ENCODE assay signal across 8 mouse cellular contexts in genomic region chr8:66450691-66451090, GRCm38 (mm10). TPM values are rescaled to one million over a fixed set of nuclear protein-coding genes. Genes with fewer than 3 reads are reported as not detected.
DNase-seq lines count a peak whose midpoint lies in the region; ATAC-seq and TF ChIP-seq lines count a peak whose summit lies in the region.

No protein-coding gene starts in this region.

- peak; percentile 61 for DNase-seq in hindbrain, embryonic 11.5 days (ENCODE audit: low spot score)
- DNase-seq in 416B (ENCODE audit: low read depth) (peak; percentile 36), MEL (ENCODE audit: low read depth, low spot score) (peak; percentile 57)
- peak; percentile 62 to 68 for DNase-seq in cerebellum, postnatal 14 days
- DNase-seq in kidney, postnatal 36 days: peak; percentile 19 to 70
- DNase-seq in midbrain, embryonic 14.5 days: peak; percentile 71

- H3K9ac ChIP-seq in hindbrain, embryonic 11.5 days (ENCODE audit: low read depth, low read length): no peak overlapping the region
- no peak overlapping the region for H3K9ac ChIP-seq in hindbrain, embryonic 16.5 days (ENCODE audit: low read depth, low read length)
- H3K9ac ChIP-seq in MEL (ENCODE audit: control insufficient read depth, low read depth, low read length, poor library complexity, severe bottlenecking): no peak overlapping the region
- H3K9ac ChIP-seq in midbrain, embryonic 14.5 days (replicated peaks; ENCODE audit: low read length): no peak overlapping the region
- no peak overlapping the region for H3K9ac ChIP-seq in neural tube, embryonic 15.5 days (replicated peaks)

- ATAC-seq in hindbrain, embryonic 11.5 days (ENCODE audit: low FRiP score): peak; percentile 43; the same call in 1 of the 2 replicates
- no peak for ATAC-seq in hindbrain, embryonic 16.5 days
- no peak for ATAC-seq in midbrain, embryonic 14.5 days (ENCODE audit: low FRiP score, low TSS enrichment)
- ATAC-seq in neural tube, embryonic 15.5 days (ENCODE audit: low FRiP score): no peak

- WGBS in hindbrain, embryonic 11.5 days: 27% methylated on average over 5 of the region's 5 CpGs
- 21% methylated on average over 5 of the region's 5 CpGs for WGBS in hindbrain, embryonic 16.5 days
- WGBS in midbrain, embryonic 14.5 days: 26% methylated on average over 5 of the region's 5 CpGs
- 30% methylated on average over 5 of the region's 5 CpGs for WGBS in neural tube, embryonic 15.5 days

- H3K4me2 ChIP-seq in hindbrain, embryonic 11.5 days (replicated peaks; ENCODE audit: low read depth, low read length): no peak overlapping the region
- H3K4me2 ChIP-seq in hindbrain, embryonic 16.5 days (ENCODE audit: low read length): no peak overlapping the region
- no peak overlapping the region for H3K4me2 ChIP-seq in midbrain, embryonic 14.5 days (ENCODE audit: low read length)
- H3K4me2 ChIP-seq in neural tube, embryonic 15.5 days: no peak overlapping the region

- H3K9me3 ChIP-seq in hindbrain, embryonic 11.5 days (ENCODE audit: control insufficient read depth, low read length): no peaks in the 10 kb centered on the region
- no peaks in the 10 kb centered on the region for H3K9me3 ChIP-seq in hindbrain, embryonic 16.5 days (ENCODE audit: control insufficient read depth, low read length)
- no peaks in the 10 kb centered on the region for H3K9me3 ChIP-seq in MEL (replicated peaks; ENCODE audit: insufficient read depth, low read length)
- H3K9me3 ChIP-seq in midbrain, embryonic 14.5 days (ENCODE audit: control insufficient read depth, low read length): no peaks in the 10 kb centered on the region
- H3K9me3 ChIP-seq in neural tube, embryonic 15.5 days (replicated peaks): no peaks in the 10 kb centered on the region

- TF ChIP-seq POLR2A in MEL (IDR thresholded peaks at IDR 0.05; ENCODE audit: control insufficient read depth in 1 of 2, insufficient read depth in 1 of 2, low read depth in 1 of 2, low read length in 2 of 2, poor library complexity in 1 of 2): no peak

- no peaks in the 10 kb centered on the region for H3K27me3 ChIP-seq in hindbrain, embryonic 11.5 days (ENCODE audit: control insufficient read depth, insufficient read depth, low read length)
- H3K27me3 ChIP-seq in hindbrain, embryonic 16.5 days (replicated peaks; ENCODE audit: control insufficient read depth, insufficient read depth, low read length): no peaks in the 10 kb centered on the region
- H3K27me3 ChIP-seq in MEL (ENCODE audit: control insufficient read depth in 1 of 2, insufficient read depth in 2 of 2, low read length in 2 of 2): no peaks in the 10 kb centered on the region
- no peaks in the 10 kb centered on the region for H3K27me3 ChIP-seq in midbrain, embryonic 14.5 days (ENCODE audit: control insufficient read depth, insufficient read depth, low read length)
- no peaks in the 10 kb centered on the region for H3K27me3 ChIP-seq in neural tube, embryonic 15.5 days (replicated peaks)

- H3K79me2 ChIP-seq in MEL (ENCODE audit: control insufficient read depth, insufficient read depth, low read length, poor library complexity): no peaks in the 10 kb centered on the region

- H3K36me3 ChIP-seq in hindbrain, embryonic 11.5 days (ENCODE audit: control insufficient read depth, insufficient read depth, low read length): no peaks in the 10 kb centered on the region
- no peaks in the 10 kb centered on the region for H3K36me3 ChIP-seq in hindbrain, embryonic 16.5 days (ENCODE audit: control insufficient read depth, insufficient read depth, low read length)
- H3K36me3 ChIP-seq in MEL (ENCODE audit: control insufficient read depth in 1 of 2, insufficient read depth in 2 of 2, low read length in 2 of 2): no peaks in the 10 kb centered on the region
- H3K36me3 ChIP-seq in midbrain, embryonic 14.5 days (ENCODE audit: control insufficient read depth, insufficient read depth, low read length): no peaks in the 10 kb centered on the region
- H3K36me3 ChIP-seq in neural tube, embryonic 15.5 days: no peaks in the 10 kb centered on the region

- TF ChIP-seq RAD21 in MEL (IDR thresholded peaks at IDR 0.05; ENCODE audit: low read depth, low read length): peak; percentile 90

- TF ChIP-seq EP300 in MEL (IDR thresholded peaks at IDR 0.05; ENCODE audit: low read depth in 1 of 2, low read length in 2 of 2): no peak

- H3K4me3 ChIP-seq in hindbrain, embryonic 11.5 days (ENCODE audit: low read depth, low read length): no peak overlapping the region
- no peak overlapping the region for H3K4me3 ChIP-seq in hindbrain, embryonic 16.5 days (ENCODE audit: low read length)
- H3K4me3 ChIP-seq in MEL (ENCODE audit: control insufficient read depth in 1 of 2, insufficient read depth in 1 of 2, low read depth in 2 of 2, low read length in 2 of 2): no peak overlapping the region
- H3K4me3 ChIP-seq in midbrain, embryonic 14.5 days (replicated peaks; ENCODE audit: low read depth, low read length): no peak overlapping the region
- no peak overlapping the region for H3K4me3 ChIP-seq in neural tube, embryonic 15.5 days (replicated peaks)

- no peaks in the 10 kb centered on the region for H3K4me1 ChIP-seq in hindbrain, embryonic 11.5 days (replicated peaks; ENCODE audit: control insufficient read depth, insufficient read depth, low read length)
- no peaks in the 10 kb centered on the region for H3K4me1 ChIP-seq in hindbrain, embryonic 16.5 days (ENCODE audit: control insufficient read depth, insufficient read depth, low read depth, low read length)
- no peaks in the 10 kb centered on the region; a peak in 1 of 4 replicates for H3K4me1 ChIP-seq in MEL (ENCODE audit: control insufficient read depth in 1 of 2, insufficient read depth in 2 of 2, low read length in 2 of 2)
- H3K4me1 ChIP-seq in midbrain, embryonic 14.5 days (ENCODE audit: control insufficient read depth, insufficient read depth, low read length): no peaks in the 10 kb centered on the region
- H3K4me1 ChIP-seq in neural tube, embryonic 15.5 days: no peaks in the 10 kb centered on the region

- peak; percentile 52 to 89 (median 54) for TF ChIP-seq CTCF in MEL (IDR thresholded peaks at IDR 0.05 in 2 of 3, conservative IDR thresholded peaks at IDR 0.05 in 1 of 3; ENCODE audit: control insufficient read depth in 1 of 3, insufficient read depth in 1 of 3, low read depth in 2 of 3, low read length in 3 of 3, poor library complexity in 1 of 3, severe bottlenecking in 1 of 3)

- no peak overlapping the region for H3K27ac ChIP-seq in hindbrain, embryonic 11.5 days (ENCODE audit: low read depth, low read length)
- no peak overlapping the region for H3K27ac ChIP-seq in hindbrain, embryonic 16.5 days (ENCODE audit: low read depth, low read length)
- no peak overlapping the region for H3K27ac ChIP-seq in MEL (ENCODE audit: control insufficient read depth, low read depth, low read length)
- H3K27ac ChIP-seq in midbrain, embryonic 14.5 days (replicated peaks; ENCODE audit: low read depth, low read length): no peak overlapping the region
- no peak overlapping the region for H3K27ac ChIP-seq in neural tube, embryonic 15.5 days (replicated peaks)

TF ChIP-seq in MEL, 35 proteins besides CTCF, POLR2A, EP300 and RAD21:
- peak; percentile 87 for TF ChIP-seq ZC3H11A (IDR thresholded peaks at IDR 0.05; ENCODE audit: low read depth, low read length)
- no peak for TF ChIP-seq USF1 (IDR thresholded peaks at IDR 0.05; ENCODE audit: low read depth, low read length)
- TF ChIP-seq SMC3 (IDR thresholded peaks at IDR 0.05; ENCODE audit: low read depth, low read length): peak; percentile 94
TF ChIP-seq in MEL: peak in this region for 2.

RNA-seq across cellular contexts. Expression of gene Tma16, which starts 35.6 kb away (rescaled TPM):
- 15.1 and 15.3 TPM in 2 replicates for polyA plus RNA-seq in hindbrain, embryonic 11.5 days (2014; fragmentation: Nextera tagmentation; extraction: Ambion mirVana)
- 9.7 and 11.4 TPM in 2 replicates for polyA plus RNA-seq in hindbrain, embryonic 16.5 days (2015; fragmentation: Nextera tagmentation; extraction: Ambion mirVana)
- total RNA-seq in MEL (2012; rRNA removed): 26.7 and 33.2 TPM in 2 replicates
- polyA plus RNA-seq in MEL (2012; ENCODE audit: insufficient read depth in 1 of 2, insufficient read length in 2 of 2, low read depth in 1 of 2, low replicate concordance in 2 of 2, missing spikeins in 1 of 2): 10 to 100 TPM in 1 of 2 experiments, not detected in 1; 29.4 TPM
- polyA plus RNA-seq in midbrain, embryonic 14.5 days (2014; fragmentation: Nextera tagmentation; extraction: Ambion mirVana): 10.7 and 11.2 TPM in 2 replicates
- 10.8 and 12.2 TPM in 2 replicates for polyA plus RNA-seq in neural tube, embryonic 15.5 days (2015; fragmentation: Nextera tagmentation; extraction: Ambion mirVana)
